7 mouse cellular contexts compared by ENCODE assay signal in the genomic region with DNA sequence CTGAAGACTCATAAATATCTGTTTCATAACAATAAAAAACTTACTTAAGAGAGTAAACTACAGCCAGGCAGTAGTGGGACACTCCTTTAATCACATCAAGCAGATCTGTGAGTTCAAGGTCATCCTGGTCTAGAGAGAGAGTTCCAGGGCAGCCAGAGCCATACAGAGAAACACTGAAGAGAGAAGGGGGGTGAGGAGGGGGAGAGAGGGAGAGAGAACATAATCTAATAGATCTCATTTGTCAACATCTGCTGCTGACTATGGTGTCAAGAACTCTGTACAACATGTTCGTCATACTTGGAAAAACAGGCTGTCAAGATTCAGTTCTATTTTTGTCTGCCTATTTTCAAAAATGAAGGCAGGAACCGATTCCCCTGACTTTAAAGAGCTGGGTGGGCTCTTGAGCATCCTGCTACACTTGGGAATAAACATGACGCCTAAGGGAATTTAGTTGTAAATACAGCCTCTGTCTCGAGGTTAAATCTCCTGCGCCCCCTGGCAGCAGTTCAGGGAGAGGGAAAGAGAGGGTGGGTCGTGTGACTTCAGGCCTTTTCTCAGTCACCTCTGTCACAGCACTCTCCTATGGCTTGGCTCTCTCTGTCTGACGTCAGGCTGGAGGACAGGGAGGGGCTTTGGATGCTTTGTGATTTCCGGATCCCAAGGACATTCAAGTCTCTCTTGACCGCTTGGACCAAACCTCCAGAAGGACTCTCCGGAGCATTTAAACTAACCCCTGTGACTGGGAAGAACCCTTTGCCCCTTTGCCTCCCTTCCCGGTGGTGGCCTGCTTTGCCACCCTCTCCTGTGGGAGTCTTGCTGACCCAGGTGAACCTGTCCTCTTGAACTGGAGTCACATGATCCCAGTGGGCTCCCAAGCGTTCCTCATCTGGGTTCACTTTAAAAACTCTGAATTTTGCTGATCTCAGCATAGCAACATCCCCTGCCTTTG. TPM values are rescaled to one million over a fixed set of nuclear protein-coding genes. Genes with fewer than 3 reads are reported as not detected.
A peak's percentile ranks its signal among the peaks of the same experiment; 100 is the strongest.
DNase-seq lines count a peak whose midpoint lies in the region; ATAC-seq lines count a peak whose summit lies in the region.

No protein-coding gene starts in this region.

- whole genome bisulfite sequencing in forebrain, embryonic 13.5 days, result 6% methylated on average over 12 of the region's 12 CpGs
- WGBS in hindbrain, embryonic 11.5 days, result 5% methylated on average over 12 of the region's 12 CpGs
- 7% methylated on average over 12 of the region's 12 CpGs for WGBS in limb, embryonic 13.5 days
- 7% methylated on average over 12 of the region's 12 CpGs for WGBS in midbrain, embryonic 13.5 days

- peak; percentile 92 for DNase-seq in ES-CJ7 (ENCODE audit: low read depth, low spot score)
- peak; percentile 21 for DNase-seq in T-cell, adult 2 months (ENCODE audit: low spot score)
- DNase-seq in hindbrain, embryonic 11.5 days (ENCODE audit: low spot score), result peak; percentile 75
- DNase-seq in thymus, adult 18-20 months, result peak; percentile 12 to 23

- 0 out of 2 replicates have a peak, but pooled peaks cover 3% of the 10 kb centered on the region for H3K27me3 ChIP-seq in forebrain, embryonic 13.5 days
- H3K27me3 ChIP-seq in hindbrain, embryonic 11.5 days (ENCODE audit: control insufficient read depth, insufficient read depth, low read length), result no peaks in the 10 kb centered on the region
- H3K27me3 ChIP-seq in limb, embryonic 13.5 days, result no peaks in the 10 kb centered on the region
- no peaks in the 10 kb centered on the region for H3K27me3 ChIP-seq in midbrain, embryonic 13.5 days

- H3K36me3 ChIP-seq in forebrain, embryonic 13.5 days (ENCODE audit: poor library complexity, severe bottlenecking), result no peaks in the 10 kb centered on the region
- no peaks in the 10 kb centered on the region for H3K36me3 ChIP-seq in hindbrain, embryonic 11.5 days (ENCODE audit: control insufficient read depth, insufficient read depth, low read length)
- no peaks in the 10 kb centered on the region for H3K36me3 ChIP-seq in limb, embryonic 13.5 days
- H3K36me3 ChIP-seq in midbrain, embryonic 13.5 days, result no peaks in the 10 kb centered on the region

- no peak overlapping the region for H3K27ac ChIP-seq in forebrain, embryonic 13.5 days
- H3K27ac ChIP-seq in hindbrain, embryonic 11.5 days (ENCODE audit: low read depth, low read length), result no peak overlapping the region
- no peak overlapping the region for H3K27ac ChIP-seq in limb, embryonic 13.5 days
- H3K27ac ChIP-seq in midbrain, embryonic 13.5 days, result no peak overlapping the region

- H3K9me3 ChIP-seq in forebrain, embryonic 13.5 days (replicated peaks), result no peaks in the 10 kb centered on the region
- H3K9me3 ChIP-seq in hindbrain, embryonic 11.5 days (ENCODE audit: control insufficient read depth, low read length), result no peaks in the 10 kb centered on the region
- no peaks in the 10 kb centered on the region for H3K9me3 ChIP-seq in limb, embryonic 13.5 days
- H3K9me3 ChIP-seq in midbrain, embryonic 13.5 days, result no peaks in the 10 kb centered on the region

- peak overlapping the region; percentile 8; the same call in 1 of the 2 replicates for H3K4me2 ChIP-seq in forebrain, embryonic 13.5 days
- H3K4me2 ChIP-seq in hindbrain, embryonic 11.5 days (replicated peaks; ENCODE audit: low read depth, low read length), result peak overlapping the region; percentile 26
- peak overlapping the region; percentile 30 for H3K4me2 ChIP-seq in limb, embryonic 13.5 days (replicated peaks)
- H3K4me2 ChIP-seq in midbrain, embryonic 13.5 days (replicated peaks), result peak overlapping the region; percentile 28

- H3K4me3 ChIP-seq in forebrain, embryonic 13.5 days, result no peak overlapping the region
- no peak overlapping the region; the same call in 1 of the 2 replicates for H3K4me3 ChIP-seq in hindbrain, embryonic 11.5 days (ENCODE audit: low read depth, low read length)
- H3K4me3 ChIP-seq in limb, embryonic 13.5 days, result no peak overlapping the region
- no peak overlapping the region for H3K4me3 ChIP-seq in midbrain, embryonic 13.5 days (replicated peaks)

- H3K4me1 ChIP-seq in forebrain, embryonic 13.5 days, result peaks cover 7% of the 10 kb centered on the region; the same call in 1 of the 2 replicates
- no peaks in the 10 kb centered on the region for H3K4me1 ChIP-seq in hindbrain, embryonic 11.5 days (replicated peaks; ENCODE audit: control insufficient read depth, insufficient read depth, low read length)
- H3K4me1 ChIP-seq in limb, embryonic 13.5 days, result peaks cover 11% of the 10 kb centered on the region
- 0 out of 2 replicates have a peak, but pooled peaks cover 8% of the 10 kb centered on the region for H3K4me1 ChIP-seq in midbrain, embryonic 13.5 days (replicated peaks)

- H3K9ac ChIP-seq in forebrain, embryonic 13.5 days, result no peak overlapping the region
- H3K9ac ChIP-seq in hindbrain, embryonic 11.5 days (ENCODE audit: low read depth, low read length), result no peak overlapping the region
- H3K9ac ChIP-seq in limb, embryonic 13.5 days, result no peak overlapping the region
- H3K9ac ChIP-seq in midbrain, embryonic 13.5 days (replicated peaks), result no peak overlapping the region

- peak; percentile 52; the same call in 1 of the 2 replicates for ATAC-seq in forebrain, embryonic 13.5 days
- peak; percentile 87 for ATAC-seq in hindbrain, embryonic 11.5 days (ENCODE audit: low FRiP score)
- peak; percentile 59 for ATAC-seq in limb, embryonic 13.5 days (ENCODE audit: low FRiP score, low read depth)
- ATAC-seq in midbrain, embryonic 13.5 days, result peak; percentile 82

RNA-seq across cellular contexts. Expression of gene Cryl1, which starts 9.0 kb away (rescaled TPM):
- polyA plus RNA-seq in forebrain, embryonic 13.5 days (2015; fragmentation: Nextera tagmentation; extraction: Ambion mirVana), result 5.2 and 5.4 TPM in 2 replicates
- 8.8 and 9.9 TPM in 2 replicates for polyA plus RNA-seq in hindbrain, embryonic 11.5 days (2014; fragmentation: Nextera tagmentation; extraction: Ambion mirVana)
- polyA plus RNA-seq in limb, embryonic 13.5 days (2015; fragmentation: Nextera tagmentation; extraction: Ambion mirVana), result 28.6 and 30.0 TPM in 2 replicates
- 5.6 and 6.6 TPM in 2 replicates for polyA plus RNA-seq in midbrain, embryonic 13.5 days (2015; fragmentation: Nextera tagmentation; extraction: Ambion mirVana)

RNA-seq across cellular contexts. Expression of gene Ift88, which starts 16.5 kb away (rescaled TPM):
- polyA plus RNA-seq in forebrain, embryonic 13.5 days (2015; fragmentation: Nextera tagmentation; extraction: Ambion mirVana), result 16.4 and 16.5 TPM in 2 replicates
- polyA plus RNA-seq in hindbrain, embryonic 11.5 days (2014; fragmentation: Nextera tagmentation; extraction: Ambion mirVana), result 20.7 and 21.4 TPM in 2 replicates
- 19.0 and 21.5 TPM in 2 replicates for polyA plus RNA-seq in limb, embryonic 13.5 days (2015; fragmentation: Nextera tagmentation; extraction: Ambion mirVana)
- 22.1 and 22.3 TPM in 2 replicates for polyA plus RNA-seq in midbrain, embryonic 13.5 days (2015; fragmentation: Nextera tagmentation; extraction: Ambion mirVana)

Comparison
In these comparisons a context has a peak if more than half of its experiments do, and no peak if none do; other contexts are left out.
1. DNase-seq: peak in every context shown above with its lines; median percentile 92 in ES-CJ7; 75 in hindbrain, embryonic 11.5 days; 21 in T-cell, adult 2 months; 18 in thymus, adult 18-20 months.